Mouse (Mus musculus) lung, embryonic 14.5 days (tissue): ENCODE data around the gene Cenpm. TPM values are rescaled to one million over a fixed set of nuclear protein-coding genes. Genes with fewer than 3 reads are reported as not detected.
A peak's percentile ranks its signal among the peaks of the same experiment; 100 is the strongest.

Experiments
- ATAC-seq: fragments of 200-750 bp; cut with Nextera tagmentation; 2 replicates; pipeline ENCODE4 v1.8.0; 2017; ENCODE audit warnings: mild to moderate bottlenecking, moderate TSS enrichment, moderate library complexity; ENCODE audit not compliant: insufficient read depth
- DNase-seq: peaks from one replicate; pipeline ENCODE4 v3.0.0-alpha.2; 2015
- H3K27ac ChIP-seq: fragments of 300-500 bp; sonication (generic); 2 replicates; pipeline ENCODE4 v1.5.1; 2014; ENCODE audit warnings: low read depth, mild to moderate bottlenecking, moderate library complexity
- H3K27me3 ChIP-seq: fragments of 300-500 bp; sonication (generic); 2 replicates; pipeline ENCODE4 v1.6.1; 2014; ENCODE audit warnings: low read length, control low read depth; ENCODE audit not compliant: insufficient read depth
- H3K36me3 ChIP-seq: fragments of 300-500 bp; sonication (generic); 2 replicates; pipeline ENCODE4 v1.6.1; 2014; ENCODE audit warnings: control low read depth; ENCODE audit not compliant: insufficient read depth
- H3K4me1 ChIP-seq: fragments of 300-500 bp; sonication (generic); 2 replicates; pipeline ENCODE4 v1.6.1; 2014; ENCODE audit warnings: antibody characterized with exemption, control low read depth; ENCODE audit not compliant: insufficient read depth
- H3K4me2 ChIP-seq: fragments of 300-500 bp; sonication (generic); 2 replicates; pipeline ENCODE4 v1.6.1; 2014; ENCODE audit warnings: mild to moderate bottlenecking
- H3K4me3 ChIP-seq: fragments of 300-500 bp; sonication (generic); 2 replicates; pipeline ENCODE4 v1.5.1; 2014; ENCODE audit warnings: low read depth, low read length
- H3K9ac ChIP-seq: fragments of 300-500 bp; sonication (generic); 2 replicates; pipeline ENCODE4 v1.6.1; 2014
- H3K9me3 ChIP-seq: fragments of 300-500 bp; sonication (generic); 2 replicates; pipeline ENCODE4 v1.6.1; 2016; ENCODE audit warnings: low read depth, low read length, control low read depth
- CTCF ChIP-seq: IDR thresholded peaks from 2 replicates; pipeline ENCODE4 v1.5.1; 2016; ENCODE audit warnings: antibody characterized with exemption, low read depth
- WGBS: fragments of 180-500 bp; shearing (Covaris S2); extraction: QIAGEN DNeasy Blood & Tissue Kit; methylation state at CpG from one replicate; pipeline ENCODE4 v1.1.7; 2014; 5-methylcytosine and 5-hydroxymethylcytosine counted together
- microRNA counts: library from miRNA; unstranded; fragments of <30 nt; microRNA quantifications from one replicate; lab custom pipeline; 2016
- microRNA-seq: library from miRNA; unstranded; fragments of <30 nt; microRNA quantifications from one replicate; pipeline ENCODE4, GENCODE M21; 2016; ENCODE audit warnings: borderline number of aligned reads
- polyA plus RNA-seq: library from polyadenylated mRNA; unstranded; fragments of >200 nt; fragmentation: Nextera tagmentation; extraction: Ambion mirVana; gene quantifications from 2 replicates; pipeline ENCODE4 v1.2.1, GENCODE M21; 2014

Cenpm gene
- polyA plus RNA-seq, 1 experiment from 2014 or later: 86.9 TPM

- Histone ChIP-seq H3K27ac (no peak overlapping the region), H3K4me3 (no peak overlapping the region), H3K9me3 (peaks cover 4% of the 10 kb centered on the region; the same call in 1 of the 2 replicates), H3K36me3 (peaks cover 98% of the 10 kb centered on the region), H3K4me1 (no peaks in the 10 kb centered on the region), H3K4me2 (no peak overlapping the region), H3K27me3 (no peaks in the 10 kb centered on the region), H3K9ac (no peak overlapping the region)
- 55% methylated on average over 7 of the region's 7 CpGs for WGBS
- DNase-seq (no peak), ATAC-seq (no peak)
- no peak for TF ChIP-seq CTCF
These were observed 60.4 kb downstream of the Cenpm start for GRCm38 (mm10) chr15:82184183-82184582.

MicroRNAs encoded within 50 kb of the gene (microRNA counts, 519-probe panel; counts per million panel counts)
- microRNA mmu-miR-33 (lab: Ali Mortazavi, UCI): 2,437 counts per million, percentile 42 among the panel's probes with 10 or more counts

Small RNAs within 50 kb of the gene (microRNA-seq; reads per million reads assigned to microRNA genes)
- 120 reads per million, percentile 52 among the genes with 10 or more reads in this experiment for gene Mir33

Other genes with a start within 250 kb of the Cenpm start
- 23.0 and 26.8 TPM in 2 replicates for gene Desi1, start 210.9 kb downstream of the Cenpm start, polyA plus RNA-seq
- 334 and 340 TPM in 2 replicates for gene Snu13, start 197.2 kb downstream of the Cenpm start, polyA plus RNA-seq
- not detected in 2 replicates for gene 4930407I10Rik, start 185.6 kb downstream of the Cenpm start, polyA plus RNA-seq
- not detected in 2 replicates for gene Mei1, start 174.8 kb downstream of the Cenpm start, polyA plus RNA-seq
- 20.5 and 22.1 TPM in 2 replicates for gene Ccdc134, start 116.8 kb downstream of the Cenpm start, polyA plus RNA-seq
- 107 and 114 TPM in 2 replicates for gene Srebf2, start 97.6 kb downstream of the Cenpm start, polyA plus RNA-seq
- 0.20 and 0.45 TPM in 2 replicates for gene Shisa8, start 31.9 kb downstream of the Cenpm start, polyA plus RNA-seq
- gene Tnfrsf13c, start 20.4 kb downstream of the Cenpm start, polyA plus RNA-seq: 0.22 TPM in 1 of 2 replicates, not detected in the other
- not detected in 2 replicates for gene 1500009C09Rik, start 7.6 kb upstream of the Cenpm start, polyA plus RNA-seq
- 8.1 and 8.7 TPM in 2 replicates for gene Sept3, start 30.1 kb upstream of the Cenpm start, polyA plus RNA-seq
- gene Wbp2nl, start 54.2 kb upstream of the Cenpm start, polyA plus RNA-seq: 0.42 and 0.57 TPM in 2 replicates
- 40.3 and 45.9 TPM in 2 replicates for gene Naga, start 94.2 kb upstream of the Cenpm start, polyA plus RNA-seq
- gene Pheta2, start 94.2 kb upstream of the Cenpm start, polyA plus RNA-seq: 13.8 and 14.4 TPM in 2 replicates
- gene Smdt1, start 94.2 kb upstream of the Cenpm start, polyA plus RNA-seq: 218 and 226 TPM in 2 replicates
- gene Ndufa6, start 109.6 kb upstream of the Cenpm start, polyA plus RNA-seq: 289 and 322 TPM in 2 replicates
- 4.1 and 5.5 TPM in 2 replicates for gene Cyp2d22, start 135.5 kb upstream of the Cenpm start, polyA plus RNA-seq
- gene Cyp2d11, start 149.3 kb upstream of the Cenpm start, polyA plus RNA-seq: not detected in 2 replicates
- not detected in 2 replicates for gene Cyp2d10, start 162.4 kb upstream of the Cenpm start, polyA plus RNA-seq
- not detected in 2 replicates for gene Cyp2d9, start 188.7 kb upstream of the Cenpm start, polyA plus RNA-seq